Mouse (Mus musculus) heart, embryonic 16.5 days (tissue): ENCODE data around the gene Rccd1. TPM values are rescaled to one million over a fixed set of nuclear protein-coding genes. Genes with fewer than 3 reads are reported as not detected.
A peak's percentile ranks its signal among the peaks of the same experiment; 100 is the strongest.

ENCODE experiments used
- ATAC-seq: fragments of 200-750 bp; cut with Nextera tagmentation; replicated peaks from 2 replicates; pipeline ENCODE4 v1.8.0; 2017; ENCODE audit warnings: moderate number of reproducible peaks; ENCODE audit not compliant: insufficient read depth, low FRiP score; ENCODE audit errors: extremely low read depth
- H3K27ac ChIP-seq: fragments of 300-500 bp; sonication (generic); 2 replicates; pipeline ENCODE4 v1.5.1; 2014; ENCODE audit warnings: mild to moderate bottlenecking, low read length, control low read depth, moderate library complexity
- H3K27me3 ChIP-seq: fragments of 300-500 bp; sonication (generic); 2 replicates; pipeline ENCODE4 v1.6.1; 2014; ENCODE audit warnings: low read length, mixed read lengths; ENCODE audit not compliant: control insufficient read depth, insufficient read depth
- H3K36me3 ChIP-seq: fragments of 300-500 bp; sonication (generic); 2 replicates; pipeline ENCODE4 v1.6.1; 2014; ENCODE audit not compliant: control insufficient read depth, insufficient read depth
- H3K4me1 ChIP-seq: fragments of 300-500 bp; sonication (generic); 2 replicates; pipeline ENCODE4 v1.6.1; 2014; ENCODE audit warnings: low read length, mixed read lengths; ENCODE audit not compliant: control insufficient read depth, insufficient read depth
- H3K4me2 ChIP-seq: fragments of 300-500 bp; sonication (generic); 2 replicates; pipeline ENCODE4 v1.6.1; 2014; ENCODE audit warnings: low read depth, mild to moderate bottlenecking, control low read depth, low read length
- H3K4me3 ChIP-seq: fragments of 300-500 bp; sonication (generic); 2 replicates; pipeline ENCODE4 v1.5.1; 2014; ENCODE audit warnings: mild to moderate bottlenecking, control low read depth, low read length
- H3K9ac ChIP-seq: fragments of 300-500 bp; sonication (generic); 2 replicates; pipeline ENCODE4 v1.6.1; 2014; ENCODE audit warnings: low read length, control low read depth
- H3K9me3 ChIP-seq: fragments of 300-500 bp; sonication (generic); replicated peaks from 2 replicates; pipeline ENCODE4 v1.6.1; 2016; ENCODE audit warnings: low read length; ENCODE audit not compliant: control insufficient read depth
- WGBS: fragments of 180-500 bp; shearing (Covaris S2); extraction: QIAGEN DNeasy Blood & Tissue Kit; methylation state at CpG from one replicate; pipeline ENCODE4 v1.1.7; 2014; 5-methylcytosine and 5-hydroxymethylcytosine counted together
- polyA plus RNA-seq: library from polyadenylated mRNA; unstranded; fragments of >200 nt; fragmentation: Nextera tagmentation; extraction: Ambion mirVana; gene quantifications from 2 replicates; pipeline ENCODE4 v1.2.1, GENCODE M21; 2015

Rccd1 gene
- polyA plus RNA-seq, 1 experiment from 2014 or later, result 6.5 TPM

DNA sequence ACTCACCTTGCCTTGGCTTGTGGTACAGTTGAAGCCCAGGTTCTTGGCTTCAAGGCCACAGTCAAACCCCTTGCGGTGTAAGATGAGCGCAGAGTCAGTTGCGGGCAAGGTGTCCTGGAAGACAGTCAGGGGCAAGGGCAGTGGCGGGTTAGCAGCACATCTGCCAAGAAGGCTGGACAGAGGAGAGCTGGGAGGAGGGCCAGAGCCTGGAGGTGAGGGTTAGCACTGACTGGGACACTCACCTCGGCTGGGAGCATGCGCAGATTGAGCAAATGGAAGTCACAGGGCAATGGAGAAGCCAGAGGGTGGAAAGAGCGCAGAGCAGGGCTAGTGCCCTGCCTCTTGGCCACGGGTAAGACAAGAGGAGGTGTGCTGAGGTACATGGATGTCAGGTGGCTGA is 28.7 kb upstream of the Rccd1 start:
- Histone ChIP-seq H3K9ac (no peak overlapping the region), H3K4me3 (no peak overlapping the region), H3K4me2 (no peak overlapping the region), H3K27me3 (no peaks in the 10 kb centered on the region), H3K27ac (no peak overlapping the region), H3K36me3 (peaks cover 38% of the 10 kb centered on the region), H3K4me1 (no peaks in the 10 kb centered on the region), H3K9me3 (no peaks in the 10 kb centered on the region)
- WGBS, result 88% methylated on average over 8 of the region's 8 CpGs
- ATAC-seq, result no peak

DNA sequence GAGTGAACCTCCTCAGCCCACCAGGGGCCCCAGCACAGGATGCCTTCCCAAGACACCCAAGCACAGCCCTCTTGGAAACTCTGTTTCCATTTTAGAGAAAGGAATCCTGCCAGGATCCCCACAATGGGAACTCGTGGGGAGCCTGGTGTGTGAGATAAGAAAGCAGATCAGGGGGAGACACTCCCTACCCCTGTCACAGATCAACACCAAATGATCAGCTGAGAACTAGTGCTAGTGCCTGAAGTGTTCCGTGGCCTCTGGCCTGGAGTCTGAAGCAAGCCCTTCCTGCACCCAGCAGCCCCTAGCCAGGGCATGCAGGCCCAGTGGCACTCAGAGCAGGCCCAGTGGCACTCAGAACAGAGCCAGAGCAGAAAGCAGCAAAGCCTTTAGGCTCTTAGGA is 26.6 kb upstream of the Rccd1 start:
- H3K4me3 ChIP-seq, result no peak overlapping the region
- no peaks in the 10 kb centered on the region for H3K27me3 ChIP-seq
- H3K36me3 ChIP-seq, result peaks cover 31% of the 10 kb centered on the region
- peaks cover 3% of the 10 kb centered on the region for H3K4me1 ChIP-seq
- H3K27ac ChIP-seq, result no peak overlapping the region
- H3K9me3 ChIP-seq, result no peaks in the 10 kb centered on the region
- WGBS, result 49% methylated on average over 2 of the region's 2 CpGs
- no peak overlapping the region for H3K9ac ChIP-seq
- ATAC-seq, result no peak
- no peak overlapping the region for H3K4me2 ChIP-seq

DNA sequence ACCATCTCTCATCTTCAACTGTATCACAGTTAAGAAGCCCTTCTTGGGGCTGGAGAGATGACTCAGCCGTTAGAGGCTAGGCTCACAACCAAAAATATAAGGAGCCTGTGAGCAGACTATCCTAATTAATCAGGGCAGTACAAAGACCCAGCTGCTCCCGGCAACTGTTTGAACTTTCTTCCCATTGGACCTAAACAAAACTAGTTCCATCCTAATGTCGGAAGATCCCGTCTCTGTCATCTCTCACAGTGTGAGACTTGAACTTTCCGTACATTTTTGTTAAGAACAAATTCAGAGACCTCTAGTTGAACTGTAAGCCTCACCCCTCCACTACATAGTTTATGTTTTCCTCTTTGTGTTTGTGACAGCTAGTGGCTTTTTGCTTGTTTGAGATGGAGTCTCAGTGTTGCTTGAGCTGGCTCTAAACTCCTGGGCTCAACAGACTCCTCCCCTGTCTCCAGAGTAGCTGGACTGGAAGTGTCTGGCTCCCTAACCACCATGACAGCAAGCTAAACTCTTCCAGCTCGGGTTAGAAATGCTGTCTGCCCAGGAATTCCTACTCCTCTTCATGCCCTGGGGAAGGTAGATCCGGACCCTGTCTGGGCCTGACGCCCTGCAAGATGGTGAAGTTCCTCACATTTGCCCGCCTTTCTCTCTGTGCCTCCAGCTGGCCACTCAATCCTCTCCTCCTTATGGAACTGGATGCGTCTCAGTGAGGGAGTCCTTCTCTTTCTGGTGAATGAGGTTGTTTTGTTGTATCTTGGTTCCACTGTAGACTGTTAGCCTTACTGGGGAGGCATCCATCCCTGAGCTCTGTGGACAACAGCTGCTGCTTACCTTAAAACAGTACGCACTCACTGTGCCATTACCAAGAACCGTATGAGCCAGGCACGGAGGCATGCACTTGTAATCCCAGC is 23.7 kb upstream of the Rccd1 start:
- WGBS, result 62% methylated on average over 13 of the region's 13 CpGs
- no peak overlapping the region for H3K9ac ChIP-seq
- no peak overlapping the region for H3K4me3 ChIP-seq
- no peaks in the 10 kb centered on the region for H3K9me3 ChIP-seq
- peaks cover 8% of the 10 kb centered on the region for H3K4me1 ChIP-seq
- H3K36me3 ChIP-seq, result peaks cover 17% of the 10 kb centered on the region; the same call in 1 of the 2 replicates
- no peak for ATAC-seq
- no peak overlapping the region for H3K4me2 ChIP-seq
- H3K27me3 ChIP-seq, result no peaks in the 10 kb centered on the region
- peak overlapping the region; percentile 54 for H3K27ac ChIP-seq

DNA sequence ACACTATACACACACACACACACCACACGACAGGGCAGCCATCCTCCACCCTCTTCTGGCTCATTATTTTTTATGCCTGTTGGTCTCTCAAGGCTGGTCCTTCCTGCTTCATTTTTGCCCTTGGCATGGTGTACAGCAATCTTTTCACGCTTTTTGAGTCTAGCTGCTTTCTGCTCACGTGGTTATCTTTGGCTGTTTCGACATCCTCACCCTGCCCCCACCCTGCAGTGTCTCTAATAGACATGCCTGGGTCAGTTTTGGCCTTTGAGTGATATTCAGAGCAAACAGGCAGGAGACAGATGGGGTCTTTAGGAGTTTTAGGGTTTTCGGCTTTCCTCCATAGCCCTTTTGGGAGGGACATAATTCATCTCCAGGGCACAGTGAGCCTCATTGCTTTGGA is 22.6 kb upstream of the Rccd1 start:
- Histone ChIP-seq H3K9me3 (no peaks in the 10 kb centered on the region), H3K9ac (no peak overlapping the region), H3K4me2 (no peak overlapping the region), H3K27ac (no peak overlapping the region), H3K4me3 (no peak overlapping the region), H3K36me3 (peaks cover 17% of the 10 kb centered on the region; the same call in 1 of the 2 replicates), H3K27me3 (peaks cover 2% of the 10 kb centered on the region; the same call in 1 of the 2 replicates), H3K4me1 (peaks cover 12% of the 10 kb centered on the region)
- ATAC-seq, result no peak
- WGBS, result 70% methylated on average over 5 of the region's 5 CpGs

DNA sequence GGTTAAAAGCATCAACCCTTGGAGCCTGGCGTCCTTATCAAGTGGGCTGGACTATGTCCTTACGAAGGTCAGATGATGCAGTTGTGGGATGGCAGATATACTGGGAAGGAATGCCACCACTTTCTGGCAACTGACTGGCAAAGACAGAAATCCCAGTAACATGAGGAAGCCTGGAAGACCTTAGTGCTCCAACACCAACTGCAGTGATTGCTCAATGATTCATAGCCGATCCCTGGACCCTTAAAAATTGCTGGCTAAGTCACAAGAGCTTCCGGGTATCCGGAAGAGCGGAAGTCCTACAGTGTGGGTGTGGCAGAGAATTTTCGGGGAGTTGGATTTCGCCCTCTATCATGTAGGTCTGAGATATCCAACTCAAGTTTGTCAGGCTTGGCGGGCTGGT is 21.9 kb upstream of the Rccd1 start:
- Histone ChIP-seq H3K27me3 (peaks cover 2% of the 10 kb centered on the region; the same call in 1 of the 2 replicates), H3K27ac (no peak overlapping the region), H3K4me2 (no peak overlapping the region), H3K4me1 (peaks cover 12% of the 10 kb centered on the region), H3K36me3 (peaks cover 12% of the 10 kb centered on the region; the same call in 1 of the 2 replicates), H3K4me3 (no peak overlapping the region), H3K9me3 (no peaks in the 10 kb centered on the region), H3K9ac (no peak overlapping the region)
- 73% methylated on average over 9 of the region's 9 CpGs for WGBS
- no peak for ATAC-seq

DNA sequence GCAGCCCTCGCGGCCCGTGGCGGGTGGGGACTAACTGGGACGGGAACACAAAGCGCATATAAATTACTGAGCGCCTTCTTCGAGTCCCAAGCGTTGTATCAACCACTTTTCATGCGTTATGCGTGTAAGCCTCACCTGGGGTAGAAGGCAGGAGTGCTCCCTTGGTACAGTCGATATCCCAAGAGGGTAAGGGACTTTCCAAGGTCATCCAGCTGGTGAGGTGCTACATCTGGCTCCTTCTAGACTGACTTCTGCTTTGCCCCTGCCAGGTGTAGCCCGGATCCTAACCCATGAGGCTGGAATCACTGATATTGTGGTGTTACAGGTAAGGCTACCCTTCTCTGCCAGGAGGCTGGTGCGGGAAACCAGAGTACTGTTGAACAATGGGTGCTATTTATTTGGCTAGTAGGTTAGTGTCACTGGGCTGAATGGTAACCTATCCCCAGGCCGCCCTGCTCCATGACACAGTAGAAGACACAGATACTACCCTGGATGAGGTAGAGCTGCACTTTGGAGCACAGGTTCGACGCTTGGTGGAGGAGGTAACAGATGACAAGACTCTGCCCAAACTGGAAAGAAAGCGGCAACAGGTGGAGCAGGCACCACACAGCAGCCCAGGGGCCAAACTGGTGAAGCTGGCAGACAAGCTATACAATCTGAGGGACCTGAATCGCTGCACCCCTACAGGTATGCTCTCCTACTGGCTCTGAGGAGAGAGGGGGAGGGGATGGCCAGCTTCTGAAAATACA is 19.2 kb upstream of the Rccd1 start:
- H3K9me3 ChIP-seq, result no peaks in the 10 kb centered on the region
- ATAC-seq, result no peak
- H3K27me3 ChIP-seq, result peaks cover 2% of the 10 kb centered on the region; the same call in 1 of the 2 replicates
- peak overlapping the region; percentile 90 for H3K9ac ChIP-seq
- H3K27ac ChIP-seq, result peak overlapping the region; percentile 74; the same call in 1 of the 2 replicates
- no peaks in the 10 kb centered on the region for H3K36me3 ChIP-seq
- 25% methylated on average over 19 of the region's 19 CpGs for WGBS
- peaks cover 28% of the 10 kb centered on the region for H3K4me1 ChIP-seq
- H3K4me3 ChIP-seq, result peak overlapping the region; percentile 67
- peak overlapping the region; percentile 80 for H3K4me2 ChIP-seq

DNA sequence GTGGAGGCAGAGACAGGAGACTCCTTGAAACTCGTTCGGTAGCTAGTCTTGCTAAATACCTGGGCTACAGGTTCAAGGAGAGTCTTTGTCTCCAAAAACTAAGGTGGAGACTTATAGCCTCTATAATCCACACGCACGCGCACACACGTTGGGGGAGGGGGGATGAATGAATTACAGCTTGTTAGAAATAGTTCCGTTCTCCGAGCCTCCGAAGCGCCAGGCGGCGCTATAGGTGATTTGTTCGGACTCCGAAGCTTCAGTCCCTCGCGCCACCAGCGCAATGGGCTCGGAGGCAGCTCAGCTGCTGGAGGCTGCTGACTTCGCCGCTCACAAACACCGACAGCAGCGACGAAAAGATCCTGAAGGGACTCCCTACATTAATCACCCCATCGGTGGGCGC is 18.6 kb upstream of the Rccd1 start, which contains the start of gene Hddc3:
Gene Hddc3, plus strand, starts transcription at position 247 of the 400 bp plus-strand sequence.
- no peak for ATAC-seq
- Histone ChIP-seq H3K27me3 (peaks cover 2% of the 10 kb centered on the region; the same call in 1 of the 2 replicates), H3K27ac (peak within 1 kb of the TSS; percentile 74; the same call in 1 of the 2 replicates), H3K4me3 (peak within 1 kb of the TSS; percentile 67), H3K4me1 (peaks cover 28% of the 10 kb centered on the region), H3K4me2 (peak within 1 kb of the TSS; percentile 80), H3K9me3 (no peaks in the 10 kb centered on the region), H3K9ac (peak within 1 kb of the TSS; percentile 90), H3K36me3 (no peaks in the 10 kb centered on the region)
- 1% methylated on average over 25 of the region's 25 CpGs for WGBS

DNA sequence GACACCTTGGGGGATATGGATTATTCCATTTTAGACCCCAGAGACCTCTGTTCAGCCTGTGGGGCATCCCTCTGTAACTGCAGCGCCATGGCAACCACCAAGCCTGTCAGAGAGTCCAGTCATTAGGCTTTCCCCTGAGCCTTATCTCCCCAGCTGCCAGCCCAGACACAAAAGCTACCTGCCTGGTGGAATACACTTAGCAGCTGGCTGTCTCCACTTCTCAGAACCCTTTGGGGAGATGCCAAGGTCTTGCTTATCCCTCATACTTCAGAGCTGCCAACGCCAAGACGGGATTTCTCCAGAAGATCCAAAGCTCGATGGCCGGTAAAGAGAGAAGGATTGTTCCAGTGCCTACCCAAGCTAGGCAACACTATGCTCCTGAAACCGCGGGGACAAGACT is 17.5 kb upstream of the Rccd1 start:
- Histone ChIP-seq H3K9me3 (no peaks in the 10 kb centered on the region), H3K27me3 (peaks cover 2% of the 10 kb centered on the region; the same call in 1 of the 2 replicates), H3K9ac (no peak overlapping the region), H3K27ac (no peak overlapping the region), H3K4me1 (peaks cover 27% of the 10 kb centered on the region), H3K4me3 (no peak overlapping the region), H3K4me2 (no peak overlapping the region), H3K36me3 (peaks cover 1% of the 10 kb centered on the region)
- WGBS, result 58% methylated on average over 7 of the region's 7 CpGs
- ATAC-seq, result no peak
